Mouse (Mus musculus) left cerebral cortex, adult 9 months (tissue): Measurements from ENCODE around the gene Akap13.
A peak's percentile ranks its signal among the peaks of the same experiment; 100 is the strongest.

Source experiments
- DNase-seq, 2 experiments: peaks; one replicate each; pipeline ENCODE4 v3.0.0; 2022; ENCODE audit warnings: low spot score in 2 of 2

Akap13 gene

GRCm38 (mm10) chr7:75793654-75794335, 338.5 kb downstream of the Akap13 start:
- DNase-seq, result no peak

- DNase-seq, result no peak
These were observed 339.8 kb downstream of the Akap13 start for GRCm38 (mm10) chr7:75795106-75795505.

- peak in 1 of 2 experiments; percentile 28 for DNase-seq
These were observed 341.1 kb downstream of the Akap13 start for GRCm38 (mm10) chr7:75796474-75796873.

GRCm38 (mm10) chr7:75800530-75800929, 345.2 kb downstream of the Akap13 start:
- no peak for DNase-seq

- no peak for DNase-seq
These were observed 345.7 kb downstream of the Akap13 start for GRCm38 (mm10) chr7:75801022-75801421.

- DNase-seq, result no peak
These were observed 346.5 kb downstream of the Akap13 start for GRCm38 (mm10) chr7:75801621-75802358.

- no peak for DNase-seq
These were observed 347.6 kb downstream of the Akap13 start for GRCm38 (mm10) chr7:75802887-75803286.
